Mouse (Mus musculus) hindbrain, embryonic 15.5 days (tissue): Measurements from ENCODE around the gene Pkd1. TPM values are rescaled to one million over a fixed set of nuclear protein-coding genes. Genes with fewer than 3 reads are reported as not detected.

ENCODE experiments used
- ATAC-seq: fragments of 200-750 bp; cut with Nextera tagmentation; 2 replicates; pipeline ENCODE4 v1.8.0; 2017; ENCODE audit warnings: low read depth, moderate number of reproducible peaks, moderate TSS enrichment; ENCODE audit not compliant: low FRiP score
- H3K27ac ChIP-seq: fragments of 300-500 bp; sonication (generic); replicated peaks from 2 replicates; pipeline ENCODE4 v1.5.1; 2015; ENCODE audit warnings: mild to moderate bottlenecking, inconsistent platforms
- H3K27me3 ChIP-seq: fragments of 300-500 bp; sonication (generic); 2 replicates; pipeline ENCODE4 v1.6.1; 2015; ENCODE audit warnings: control low read depth, inconsistent platforms
- H3K36me3 ChIP-seq: fragments of 300-500 bp; sonication (generic); 2 replicates; pipeline ENCODE4 v1.6.1; 2015; ENCODE audit warnings: control low read depth, inconsistent platforms
- H3K4me1 ChIP-seq: fragments of 300-500 bp; sonication (generic); replicated peaks from 2 replicates; pipeline ENCODE4 v1.6.1; 2015; ENCODE audit warnings: control low read depth, inconsistent platforms
- H3K4me2 ChIP-seq: fragments of 300-500 bp; sonication (generic); 2 replicates; pipeline ENCODE4 v1.6.1; 2015; ENCODE audit warnings: moderate library complexity, mild to moderate bottlenecking, inconsistent platforms
- H3K4me3 ChIP-seq: fragments of 300-500 bp; sonication (generic); 2 replicates; pipeline ENCODE4 v1.5.1; 2015; ENCODE audit warnings: mild to moderate bottlenecking, inconsistent platforms
- H3K9ac ChIP-seq: fragments of 300-500 bp; sonication (generic); 2 replicates; pipeline ENCODE4 v1.6.1; 2015; ENCODE audit warnings: inconsistent platforms
- H3K9me3 ChIP-seq: fragments of 300-500 bp; sonication (generic); 2 replicates; pipeline ENCODE4 v1.6.1; 2016; ENCODE audit warnings: control low read depth, inconsistent platforms
- WGBS: fragments of 180-500 bp; shearing (Covaris S2); methylation state at CpG from one replicate; pipeline ENCODE4 v1.1.7; 2015; 5-methylcytosine and 5-hydroxymethylcytosine counted together
- polyA plus RNA-seq: library from polyadenylated mRNA; unstranded; fragments of >200 nt; fragmentation: Nextera tagmentation; extraction: Ambion mirVana; gene quantifications from 2 replicates; pipeline ENCODE4 v1.2.1, GENCODE M21; 2015

Pkd1 gene
- polyA plus RNA-seq, 1 experiment from 2014 or later = 22.6 TPM

- no peak overlapping the region for H3K9ac ChIP-seq
- no peaks in the 10 kb centered on the region for H3K36me3 ChIP-seq
- WGBS = 6% methylated on average over 4 of the region's 4 CpGs
- no peak overlapping the region for H3K4me3 ChIP-seq
- H3K4me1 ChIP-seq = peaks cover 33% of the 10 kb centered on the region
- no peaks in the 10 kb centered on the region for H3K27me3 ChIP-seq
- peak; percentile 77; the same call in 1 of the 2 replicates for ATAC-seq
- peak overlapping the region; percentile 76 for H3K27ac ChIP-seq
- H3K9me3 ChIP-seq = no peaks in the 10 kb centered on the region
- H3K4me2 ChIP-seq = 0 out of 2 replicates have a peak overlapping the region, but pooled peaks have one; percentile 4
Observed at GRCm38 (mm10) chr17:24558600-24559099, 9.0 kb downstream of the Pkd1 start.

GRCm38 (mm10) chr17:24559146-24559545 lies 9.5 kb downstream of the Pkd1 start:
- Histone ChIP-seq H3K4me1 (peaks cover 33% of the 10 kb centered on the region), H3K9ac (no peak overlapping the region), H3K9me3 (no peaks in the 10 kb centered on the region), H3K4me2 (0 out of 2 replicates have a peak overlapping the region, but pooled peaks have one; percentile 4), H3K27me3 (no peaks in the 10 kb centered on the region), H3K4me3 (no peak overlapping the region), H3K36me3 (no peaks in the 10 kb centered on the region), H3K27ac (peak overlapping the region; percentile 76)
- ATAC-seq = peak; percentile 23; the same call in 1 of the 2 replicates
- 41% methylated on average over 3 of the region's 3 CpGs for WGBS

- Histone ChIP-seq H3K27ac (no peak overlapping the region), H3K4me3 (no peak overlapping the region), H3K27me3 (no peaks in the 10 kb centered on the region), H3K4me2 (no peak overlapping the region), H3K9ac (no peak overlapping the region), H3K9me3 (no peaks in the 10 kb centered on the region), H3K4me1 (peaks cover 33% of the 10 kb centered on the region), H3K36me3 (peaks cover 5% of the 10 kb centered on the region; the same call in 1 of the 2 replicates)
- no peak for ATAC-seq
- WGBS = 92% methylated on average over 5 of the region's 5 CpGs
Observed at GRCm38 (mm10) chr17:24560301-24561028, 10.8 kb downstream of the Pkd1 start.

GRCm38 (mm10) chr17:24561592-24561991 lies 12.0 kb downstream of the Pkd1 start:
- no peak for ATAC-seq
- Histone ChIP-seq H3K4me3 (no peak overlapping the region), H3K4me1 (peaks cover 31% of the 10 kb centered on the region), H3K27me3 (no peaks in the 10 kb centered on the region), H3K36me3 (peaks cover 10% of the 10 kb centered on the region), H3K4me2 (no peak overlapping the region), H3K9me3 (no peaks in the 10 kb centered on the region), H3K9ac (no peak overlapping the region), H3K27ac (no peak overlapping the region)
- WGBS = 95% methylated on average over 2 of the region's 2 CpGs

- Histone ChIP-seq H3K9me3 (no peaks in the 10 kb centered on the region), H3K36me3 (peaks cover 13% of the 10 kb centered on the region), H3K4me2 (no peak overlapping the region), H3K4me3 (no peak overlapping the region), H3K9ac (no peak overlapping the region), H3K4me1 (peaks cover 14% of the 10 kb centered on the region), H3K27ac (no peak overlapping the region), H3K27me3 (no peaks in the 10 kb centered on the region)
- WGBS = 84% methylated on average over 5 of the region's 5 CpGs
- ATAC-seq = no peak
Observed at GRCm38 (mm10) chr17:24563638-24564037, 14.0 kb downstream of the Pkd1 start.

- WGBS = 90% methylated on average over 4 of the region's 4 CpGs
- H3K36me3 ChIP-seq = peaks cover 21% of the 10 kb centered on the region
- ATAC-seq = no peak
- H3K4me2 ChIP-seq = no peak overlapping the region
- H3K9ac ChIP-seq = no peak overlapping the region
- no peak overlapping the region for H3K4me3 ChIP-seq
- H3K27me3 ChIP-seq = no peaks in the 10 kb centered on the region
- H3K4me1 ChIP-seq = peaks cover 6% of the 10 kb centered on the region
- H3K27ac ChIP-seq = no peak overlapping the region
- H3K9me3 ChIP-seq = no peaks in the 10 kb centered on the region
Observed at GRCm38 (mm10) chr17:24564422-24564821, 14.8 kb downstream of the Pkd1 start.

- WGBS = 88% methylated on average over 3 of the region's 3 CpGs
- Histone ChIP-seq H3K4me3 (no peak overlapping the region), H3K27ac (no peak overlapping the region), H3K4me1 (peaks cover 3% of the 10 kb centered on the region; the same call in 1 of the 2 replicates), H3K4me2 (no peak overlapping the region), H3K27me3 (no peaks in the 10 kb centered on the region), H3K36me3 (peaks cover 27% of the 10 kb centered on the region), H3K9ac (no peak overlapping the region), H3K9me3 (no peaks in the 10 kb centered on the region)
- no peak for ATAC-seq
Observed at GRCm38 (mm10) chr17:24565092-24565491, 15.5 kb downstream of the Pkd1 start.

- Histone ChIP-seq H3K4me2 (no peak overlapping the region), H3K27ac (no peak overlapping the region), H3K9ac (no peak overlapping the region), H3K27me3 (no peaks in the 10 kb centered on the region), H3K9me3 (no peaks in the 10 kb centered on the region), H3K4me3 (no peak overlapping the region), H3K4me1 (no peaks in the 10 kb centered on the region), H3K36me3 (peaks cover 33% of the 10 kb centered on the region)
- WGBS = 78% methylated on average over 3 of the region's 3 CpGs
- no peak for ATAC-seq
Observed at GRCm38 (mm10) chr17:24565792-24566191, 16.2 kb downstream of the Pkd1 start.

GRCm38 (mm10) chr17:24567034-24567779 lies 17.6 kb downstream of the Pkd1 start:
- 65% methylated on average over 8 of the region's 8 CpGs for WGBS
- Histone ChIP-seq H3K9ac (no peak overlapping the region), H3K36me3 (peaks cover 48% of the 10 kb centered on the region)

GRCm38 (mm10) chr17:24569837-24570236 lies 20.2 kb downstream of the Pkd1 start:
- Histone ChIP-seq H3K27ac (no peak overlapping the region), H3K4me3 (no peak overlapping the region), H3K36me3 (peaks cover 70% of the 10 kb centered on the region), H3K4me2 (no peak overlapping the region), H3K9ac (no peak overlapping the region), H3K4me1 (no peaks in the 10 kb centered on the region), H3K27me3 (no peaks in the 10 kb centered on the region), H3K9me3 (no peaks in the 10 kb centered on the region)
- WGBS = 87% methylated on average over 4 of the region's 4 CpGs
- ATAC-seq = no peak

More at GRCm38 (mm10) chr17:24567034-24567779, 17.6 kb downstream of the Pkd1 start:
- Histone ChIP-seq H3K4me2 (no peak overlapping the region), H3K27me3 (no peaks in the 10 kb centered on the region), H3K27ac (no peak overlapping the region), H3K9me3 (no peaks in the 10 kb centered on the region), H3K4me3 (no peak overlapping the region), H3K4me1 (no peaks in the 10 kb centered on the region)
- no peak for ATAC-seq

GRCm38 (mm10) chr17:24572651-24573245 lies 23.1 kb downstream of the Pkd1 start:
- Histone ChIP-seq H3K4me2 (no peak overlapping the region), H3K36me3 (peaks cover 78% of the 10 kb centered on the region), H3K27ac (no peak overlapping the region), H3K27me3 (no peaks in the 10 kb centered on the region), H3K9ac (no peak overlapping the region), H3K9me3 (no peaks in the 10 kb centered on the region), H3K4me3 (no peak overlapping the region), H3K4me1 (no peaks in the 10 kb centered on the region)
- 95% methylated on average over 12 of the region's 12 CpGs for WGBS
- no peak for ATAC-seq

GRCm38 (mm10) chr17:24573811-24574210 lies 24.2 kb downstream of the Pkd1 start:
- Histone ChIP-seq H3K27ac (no peak overlapping the region), H3K4me2 (no peak overlapping the region), H3K27me3 (no peaks in the 10 kb centered on the region), H3K9ac (no peak overlapping the region), H3K36me3 (peaks cover 83% of the 10 kb centered on the region), H3K4me3 (no peak overlapping the region), H3K9me3 (no peaks in the 10 kb centered on the region), H3K4me1 (no peaks in the 10 kb centered on the region)
- 97% methylated on average over 9 of the region's 9 CpGs for WGBS
- ATAC-seq = no peak
